Mouse (Mus musculus): Measurements from ENCODE around the gene Armc6.

DNA sequence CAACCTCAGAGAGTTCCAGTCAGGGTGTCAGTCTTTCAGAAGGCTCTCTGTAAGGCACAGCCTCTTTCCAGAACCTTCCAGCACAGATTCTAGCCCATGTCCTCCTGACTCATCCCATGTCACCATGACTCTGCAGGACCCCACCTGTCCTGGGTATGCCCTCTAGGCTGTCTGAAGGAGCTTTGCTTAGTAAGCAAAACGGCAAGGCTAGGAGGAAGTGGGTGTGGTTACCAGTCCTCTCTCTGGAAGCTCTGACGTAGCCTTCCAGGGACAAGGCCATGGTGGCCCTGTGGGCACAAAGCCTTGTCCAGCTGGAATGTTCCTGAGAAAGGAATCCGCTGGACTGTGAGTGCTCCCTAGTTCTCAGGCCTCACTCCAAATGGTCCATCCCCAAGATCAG, 38.7 kb upstream of the Armc6 start:
- TF ChIP-seq GATA1 (IDR thresholded peaks at IDR 0.05; ENCODE audit: borderline replicate concordance, low read length) (no peak), FLI1 (IDR thresholded peaks at IDR 0.05; ENCODE audit: low read length) (no peak)
